Mouse (Mus musculus): ENCODE measurements around the gene Slc9a5. TPM values are rescaled to one million over a fixed set of nuclear protein-coding genes. Genes with fewer than 3 reads are reported as not detected.

Slc9a5 gene
- polyA plus RNA-seq, 1 experiment from 2014 or later: 2.9 TPM

DNA sequence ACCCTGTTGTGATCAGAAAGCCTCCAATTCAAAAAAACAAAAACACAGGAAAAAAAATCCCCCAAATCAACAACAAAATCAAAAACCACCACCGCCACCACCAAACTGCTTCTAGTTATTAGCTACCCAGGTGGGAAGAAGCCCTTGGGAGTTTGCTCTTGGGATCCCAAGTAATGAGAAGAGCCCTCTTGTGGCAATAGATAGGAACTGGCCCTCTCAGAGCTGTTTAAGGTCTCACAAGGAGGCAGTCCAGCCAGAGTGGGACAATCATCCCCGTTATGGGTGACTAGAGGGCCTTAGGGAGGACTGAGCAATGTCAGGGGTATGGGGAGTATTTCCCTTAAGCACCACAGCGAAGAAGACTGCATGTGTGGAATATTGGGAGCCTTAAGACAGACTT is 49.1 kb downstream of the Slc9a5 start:
- H3K9me3 ChIP-seq (replicated peaks): no peaks in the 10 kb centered on the region
- no peaks in the 10 kb centered on the region for H3K27me3 ChIP-seq
- no peaks in the 10 kb centered on the region for H3K36me3 ChIP-seq
- 0 out of 2 replicates have a peak, but pooled peaks cover 3% of the 10 kb centered on the region for H3K4me1 ChIP-seq
- ATAC-seq (replicated peaks; ENCODE audit: low FRiP score): no peak
- H3K9ac ChIP-seq: no peak overlapping the region
- WGBS: 26% methylated on average over 3 of the region's 3 CpGs
- no peak overlapping the region for H3K4me2 ChIP-seq
- H3K27ac ChIP-seq: no peak overlapping the region
- H3K4me3 ChIP-seq (replicated peaks): no peak overlapping the region

DNA sequence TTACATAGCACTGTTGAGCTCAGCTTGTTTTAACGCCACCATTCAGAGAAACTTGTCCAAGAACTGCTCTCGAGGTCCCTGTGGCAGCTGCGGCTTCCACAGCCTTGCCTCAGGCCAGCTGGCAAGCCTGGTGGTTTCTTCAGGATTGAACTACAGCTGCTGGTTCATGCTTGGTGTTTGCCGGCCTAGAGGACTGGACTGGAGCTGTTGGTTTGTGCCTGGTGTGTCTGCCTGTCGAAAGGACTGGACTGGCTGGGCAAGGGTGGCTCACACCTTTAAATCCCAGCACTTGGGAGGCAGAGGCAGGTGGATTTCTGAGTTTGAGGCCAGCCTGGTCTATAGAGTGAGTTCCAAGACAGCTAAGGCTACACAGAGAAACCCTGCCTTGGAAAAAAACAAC is 51.4 kb downstream of the Slc9a5 start:
- no peaks in the 10 kb centered on the region for H3K9me3 ChIP-seq (replicated peaks)
- H3K27ac ChIP-seq: no peak overlapping the region
- no peak for ATAC-seq (replicated peaks; ENCODE audit: low FRiP score)
- 0 out of 2 replicates have a peak, but pooled peaks cover 3% of the 10 kb centered on the region for H3K4me1 ChIP-seq
- H3K4me3 ChIP-seq (replicated peaks): no peak overlapping the region
- 90% methylated on average over 5 of the region's 5 CpGs for WGBS
- no peaks in the 10 kb centered on the region for H3K36me3 ChIP-seq
- H3K4me2 ChIP-seq: no peak overlapping the region
- no peaks in the 10 kb centered on the region for H3K27me3 ChIP-seq
- no peak overlapping the region for H3K9ac ChIP-seq

DNA sequence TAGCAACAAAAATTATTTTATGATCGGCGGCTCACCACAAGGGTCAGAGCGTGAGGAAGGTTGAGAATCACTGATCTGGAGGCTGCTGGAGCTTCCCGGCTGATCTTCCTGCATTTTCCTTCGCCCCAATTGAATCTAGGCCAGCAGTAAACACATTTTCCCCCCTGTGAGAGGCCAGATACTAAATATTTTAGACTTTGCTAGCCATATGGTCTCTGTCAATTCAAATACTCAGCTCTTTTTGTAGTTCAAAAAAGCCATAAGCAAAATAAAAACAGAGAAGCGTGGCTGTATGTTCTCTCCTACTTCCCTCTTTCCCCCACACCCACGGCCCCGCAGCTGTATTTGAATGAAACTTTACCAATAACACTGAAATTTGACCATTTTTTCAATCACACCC is 54.8 kb downstream of the Slc9a5 start:
- no peak for ATAC-seq (replicated peaks; ENCODE audit: low FRiP score)
- Histone ChIP-seq H3K9me3 (replicated peaks) (no peaks in the 10 kb centered on the region), H3K36me3 (no peaks in the 10 kb centered on the region), H3K4me2 (no peak overlapping the region), H3K9ac (no peak overlapping the region), H3K27me3 (no peaks in the 10 kb centered on the region), H3K4me3 (replicated peaks) (no peak overlapping the region), H3K27ac (0 out of 2 replicates have a peak overlapping the region, but pooled peaks have one; percentile 20), H3K4me1 (0 out of 2 replicates have a peak, but pooled peaks cover 6% of the 10 kb centered on the region)
- WGBS: 73% methylated on average over 8 of the region's 8 CpGs

DNA sequence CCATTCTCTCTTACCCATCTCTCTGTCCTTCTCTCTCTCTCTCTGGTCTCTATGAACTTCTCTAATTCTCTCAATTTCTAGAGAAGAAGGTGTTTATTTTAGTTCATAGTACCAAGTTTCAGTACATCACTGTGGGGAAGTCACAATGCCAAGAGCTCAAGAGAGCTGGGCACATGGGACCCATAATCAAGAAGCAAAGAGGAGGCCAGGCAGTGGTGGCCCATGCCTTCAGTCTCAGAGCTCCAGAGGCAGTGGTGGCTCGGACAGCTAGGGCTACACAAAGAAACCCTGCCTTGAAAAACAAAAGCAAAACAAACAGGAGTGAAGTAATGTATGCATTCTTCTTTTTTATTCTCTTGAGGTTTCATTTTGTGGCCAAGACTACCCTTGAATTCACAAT is 55.9 kb downstream of the Slc9a5 start:
- Histone ChIP-seq H3K9me3 (replicated peaks) (no peaks in the 10 kb centered on the region), H3K27ac (no peak overlapping the region), H3K9ac (no peak overlapping the region), H3K27me3 (no peaks in the 10 kb centered on the region), H3K4me3 (replicated peaks) (no peak overlapping the region), H3K36me3 (no peaks in the 10 kb centered on the region), H3K4me1 (0 out of 2 replicates have a peak, but pooled peaks cover 6% of the 10 kb centered on the region), H3K4me2 (no peak overlapping the region)
- 83% methylated on average over 1 of the region's 1 CpGs for WGBS
- ATAC-seq (replicated peaks; ENCODE audit: low FRiP score): no peak

DNA sequence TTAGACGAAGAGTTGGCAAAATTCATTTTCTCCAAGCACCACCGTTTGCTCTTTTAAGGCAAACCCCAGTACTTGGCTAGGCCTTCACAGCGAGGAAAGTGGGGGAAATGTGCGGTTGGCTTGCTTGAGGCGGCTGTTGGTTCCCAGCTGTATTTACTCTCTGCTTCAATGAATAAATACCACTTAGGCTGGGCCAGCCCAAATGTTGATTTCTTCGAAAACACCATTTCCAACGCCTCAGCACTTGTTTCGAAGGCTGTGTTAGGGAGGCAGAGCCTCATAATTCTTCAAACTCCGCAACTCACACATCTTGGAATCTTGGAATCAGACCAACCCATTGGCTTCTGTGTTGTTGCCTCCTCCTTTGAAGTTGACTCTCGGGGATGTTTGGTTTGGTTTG is 57.8 kb downstream of the Slc9a5 start:
- peak overlapping the region; percentile 39; the same call in 1 of the 2 replicates for H3K27ac ChIP-seq
- no peak overlapping the region for H3K4me3 ChIP-seq (replicated peaks)
- 0 out of 2 replicates have a peak, but pooled peaks cover 6% of the 10 kb centered on the region for H3K4me1 ChIP-seq
- H3K27me3 ChIP-seq: no peaks in the 10 kb centered on the region
- no peak for ATAC-seq (replicated peaks; ENCODE audit: low FRiP score)
- no peaks in the 10 kb centered on the region for H3K9me3 ChIP-seq (replicated peaks)
- WGBS: 61% methylated on average over 10 of the region's 10 CpGs
- no peak overlapping the region for H3K4me2 ChIP-seq
- no peaks in the 10 kb centered on the region for H3K36me3 ChIP-seq
- H3K9ac ChIP-seq: no peak overlapping the region

DNA sequence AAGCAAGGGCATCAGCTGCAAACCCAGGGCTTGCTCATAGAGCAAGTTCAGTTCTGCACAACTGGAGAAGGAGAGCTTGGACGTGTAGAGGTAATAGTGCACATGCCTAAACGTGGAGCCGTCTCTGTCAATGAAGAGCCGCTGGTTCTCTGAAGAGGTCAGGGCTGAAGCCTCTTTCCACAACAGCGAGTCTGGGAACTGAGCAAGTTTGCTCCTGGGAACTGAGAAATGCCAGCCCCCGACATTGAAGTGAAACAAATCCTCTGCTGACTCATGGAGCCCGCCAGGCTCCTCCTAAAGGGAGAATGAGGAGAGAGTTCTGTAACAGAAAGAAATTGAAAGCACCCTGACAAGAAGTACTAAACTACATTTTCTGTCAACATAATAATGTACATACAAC is 59.7 kb downstream of the Slc9a5 start:
- Histone ChIP-seq H3K4me1 (peaks cover 9% of the 10 kb centered on the region), H3K36me3 (no peaks in the 10 kb centered on the region), H3K4me3 (replicated peaks) (no peak overlapping the region), H3K9ac (no peak overlapping the region), H3K9me3 (replicated peaks) (no peaks in the 10 kb centered on the region), H3K27ac (no peak overlapping the region), H3K27me3 (peaks cover 15% of the 10 kb centered on the region), H3K4me2 (no peak overlapping the region)
- no peak for ATAC-seq (replicated peaks; ENCODE audit: low FRiP score)
- WGBS: 58% methylated on average over 7 of the region's 7 CpGs

DNA sequence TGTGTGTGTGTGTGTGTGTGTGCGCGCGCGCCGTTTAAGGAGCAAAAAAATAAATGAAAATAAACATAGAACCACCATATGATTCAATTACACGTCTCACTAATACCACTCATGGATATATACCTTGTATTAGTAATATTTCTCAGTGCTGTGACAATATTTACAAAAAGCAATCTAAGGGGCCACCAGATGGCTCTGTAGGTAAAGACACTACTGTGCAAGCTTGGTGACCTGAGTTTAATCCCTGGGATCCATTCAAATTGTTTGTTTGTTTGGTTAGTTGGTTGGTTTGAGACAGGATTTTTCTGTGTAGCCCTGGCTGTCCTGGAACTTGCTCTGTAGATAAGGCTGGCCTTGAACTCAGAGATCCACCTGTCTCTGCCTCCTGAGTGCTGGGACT is 61.3 kb downstream of the Slc9a5 start:
- no peaks in the 10 kb centered on the region for H3K36me3 ChIP-seq
- peaks cover 31% of the 10 kb centered on the region for H3K27me3 ChIP-seq
- peaks cover 15% of the 10 kb centered on the region for H3K4me1 ChIP-seq
- no peak overlapping the region for H3K4me3 ChIP-seq (replicated peaks)
- no peak overlapping the region for H3K4me2 ChIP-seq
- no peak overlapping the region for H3K9ac ChIP-seq
- 95% methylated on average over 6 of the region's 6 CpGs for WGBS
- no peaks in the 10 kb centered on the region for H3K9me3 ChIP-seq (replicated peaks)
- no peak overlapping the region for H3K27ac ChIP-seq
- ATAC-seq (replicated peaks; ENCODE audit: low FRiP score): no peak

DNA sequence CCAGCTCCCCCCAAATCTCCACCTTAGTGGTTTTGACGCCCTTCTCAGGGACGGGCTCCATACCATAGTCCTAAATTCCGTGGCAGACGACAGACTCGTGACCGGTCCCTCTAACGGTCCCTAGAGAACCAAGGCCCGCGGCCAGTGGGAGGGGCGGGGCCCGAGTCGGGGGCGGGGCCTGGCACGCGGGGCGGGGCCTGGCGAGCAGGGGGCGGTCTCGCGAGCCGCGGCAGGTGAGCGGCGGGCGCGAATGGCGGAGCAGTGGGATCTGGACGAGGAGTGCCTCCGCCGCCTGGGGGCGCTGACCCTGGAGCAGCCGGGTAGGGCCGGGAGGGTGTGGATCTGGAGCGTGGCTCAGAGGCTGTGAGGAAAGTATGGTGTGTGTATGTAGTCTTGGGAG is 64.7 kb downstream of the Slc9a5 start, which contains the start of the genes Kctd19 and Lrrc36:
Gene Kctd19, minus strand, starts transcription at position 112 of the 400 bp plus-strand sequence.
Gene Lrrc36, plus strand, starts transcription at position 181 of the 400 bp plus-strand sequence.
- Histone ChIP-seq H3K36me3 (no peaks in the 10 kb centered on the region), H3K27me3 (peaks cover 40% of the 10 kb centered on the region), H3K27ac (no peak within 1 kb of the TSS), H3K4me3 (replicated peaks) (peak within 1 kb of the TSS; percentile 39), H3K4me1 (peaks cover 9% of the 10 kb centered on the region), H3K4me2 (peak within 1 kb of the TSS; percentile 77), H3K9ac (0 out of 2 replicates have a peak within 1 kb of the TSS, but pooled peaks have one; percentile 3), H3K9me3 (replicated peaks) (no peaks in the 10 kb centered on the region)
- ATAC-seq (replicated peaks; ENCODE audit: low FRiP score): peak; percentile 69
- 1% methylated on average over 34 of the region's 34 CpGs for WGBS

DNA sequence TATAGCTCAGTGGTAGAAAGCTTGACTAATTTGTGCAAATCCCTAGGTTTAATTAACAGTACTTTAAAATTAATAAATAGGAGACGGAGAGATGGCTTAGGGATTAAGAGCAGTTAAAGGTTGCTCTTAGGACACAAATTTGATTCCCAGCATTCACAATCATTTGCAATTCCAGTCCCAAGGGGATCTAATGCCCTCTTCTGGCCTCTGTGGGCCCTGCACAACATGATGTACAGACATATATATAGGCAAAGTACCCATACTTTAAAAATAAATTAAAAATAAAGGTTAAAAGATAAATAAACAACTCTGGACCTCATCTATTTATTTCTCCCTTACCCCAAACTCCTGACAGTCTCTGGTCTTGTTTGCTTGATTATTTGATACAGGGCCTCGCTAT is 70.3 kb downstream of the Slc9a5 start:
- Histone ChIP-seq H3K4me3 (replicated peaks) (no peak overlapping the region), H3K4me2 (no peak overlapping the region), H3K27ac (no peak overlapping the region), H3K9me3 (replicated peaks) (no peaks in the 10 kb centered on the region), H3K4me1 (no peaks in the 10 kb centered on the region), H3K36me3 (no peaks in the 10 kb centered on the region), H3K9ac (no peak overlapping the region), H3K27me3 (peaks cover 18% of the 10 kb centered on the region)
- WGBS: 90% methylated on average over 2 of the region's 2 CpGs
- ATAC-seq (replicated peaks; ENCODE audit: low FRiP score): no peak

MicroRNAs within 50 kb of the gene (microRNA counts, 519-probe panel; counts per million panel counts)
- 1,351 counts per million, percentile 6 among the panel's probes with 10 or more counts for microRNA mmu-miR-328

Small RNA genes lying within 50 kb of the gene (microRNA-seq; reads per million reads assigned to microRNA genes)
- gene Gm27320 (not detected), gene Mir328 (167 reads per million, percentile 63 among the genes with 10 or more reads in this experiment)

Other genes starting within 250 kb of the Slc9a5 start
- gene Ces4a, start 217.0 kb upstream of the Slc9a5 start, polyA plus RNA-seq (2015; fragmentation: Nextera tagmentation; extraction: Ambion mirVana): not detected in 2 replicates
- 67.7 and 73.2 TPM in 2 replicates for gene Cbfb, start 178.2 kb upstream of the Slc9a5 start, polyA plus RNA-seq (2015; fragmentation: Nextera tagmentation; extraction: Ambion mirVana)
- gene D230025D16Rik, start 123.7 kb upstream of the Slc9a5 start, polyA plus RNA-seq (2015; fragmentation: Nextera tagmentation; extraction: Ambion mirVana): 23.8 and 25.2 TPM in 2 replicates
- 9.6 and 13.5 TPM in 2 replicates for gene B3gnt9, start 93.7 kb upstream of the Slc9a5 start, polyA plus RNA-seq (2015; fragmentation: Nextera tagmentation; extraction: Ambion mirVana)
- 20.0 and 24.2 TPM in 2 replicates for gene Tradd, start 84.2 kb upstream of the Slc9a5 start, polyA plus RNA-seq (2015; fragmentation: Nextera tagmentation; extraction: Ambion mirVana)
- gene Fbxl8, start 84.2 kb upstream of the Slc9a5 start, polyA plus RNA-seq (2015; fragmentation: Nextera tagmentation; extraction: Ambion mirVana): 2.3 and 2.7 TPM in 2 replicates
- 0.12 and 0.13 TPM in 2 replicates for gene Hsf4, start 79.0 kb upstream of the Slc9a5 start, polyA plus RNA-seq (2015; fragmentation: Nextera tagmentation; extraction: Ambion mirVana)
- gene Nol3, start 72.7 kb upstream of the Slc9a5 start, polyA plus RNA-seq (2015; fragmentation: Nextera tagmentation; extraction: Ambion mirVana): 0.84 and 1.1 TPM in 2 replicates
- gene 4931428F04Rik, start 59.0 kb upstream of the Slc9a5 start, polyA plus RNA-seq (2015; fragmentation: Nextera tagmentation; extraction: Ambion mirVana): 10.6 and 12.6 TPM in 2 replicates
- 21.6 and 25.4 TPM in 2 replicates for gene Exoc3l, start 52.7 kb upstream of the Slc9a5 start, polyA plus RNA-seq (2015; fragmentation: Nextera tagmentation; extraction: Ambion mirVana)
- 88.8 and 103 TPM in 2 replicates for gene E2f4, start 51.2 kb upstream of the Slc9a5 start, polyA plus RNA-seq (2015; fragmentation: Nextera tagmentation; extraction: Ambion mirVana)
- gene Elmo3, start 43.2 kb upstream of the Slc9a5 start, polyA plus RNA-seq (2015; fragmentation: Nextera tagmentation; extraction: Ambion mirVana): 10.6 and 11.5 TPM in 2 replicates
- 2.2 and 2.6 TPM in 2 replicates for gene Lrrc29, start 22.6 kb upstream of the Slc9a5 start, polyA plus RNA-seq (2015; fragmentation: Nextera tagmentation; extraction: Ambion mirVana)
- 119 and 125 TPM in 2 replicates for gene Tmem208, start 22.5 kb upstream of the Slc9a5 start, polyA plus RNA-seq (2015; fragmentation: Nextera tagmentation; extraction: Ambion mirVana)
- gene Fhod1, start 890 bp upstream of the Slc9a5 start, polyA plus RNA-seq (2015; fragmentation: Nextera tagmentation; extraction: Ambion mirVana): 3.5 TPM in 2 replicates
- gene Plekhg4, start 24.4 kb downstream of the Slc9a5 start, polyA plus RNA-seq (2015; fragmentation: Nextera tagmentation; extraction: Ambion mirVana): 0.39 and 0.50 TPM in 2 replicates
- not detected in 2 replicates for gene Kctd19, start 64.7 kb downstream of the Slc9a5 start, polyA plus RNA-seq (2015; fragmentation: Nextera tagmentation; extraction: Ambion mirVana)
- 0.18 and 0.22 TPM in 2 replicates for gene Lrrc36, start 64.7 kb downstream of the Slc9a5 start, polyA plus RNA-seq (2015; fragmentation: Nextera tagmentation; extraction: Ambion mirVana)
- 30.7 and 38.3 TPM in 2 replicates for gene Tppp3, start 122.7 kb downstream of the Slc9a5 start, polyA plus RNA-seq (2015; fragmentation: Nextera tagmentation; extraction: Ambion mirVana)
- 39.2 and 43.7 TPM in 2 replicates for gene Zdhhc1, start 148.1 kb downstream of the Slc9a5 start, polyA plus RNA-seq (2015; fragmentation: Nextera tagmentation; extraction: Ambion mirVana)
- 30.0 and 35.6 TPM in 2 replicates for gene Hsd11b2, start 169.9 kb downstream of the Slc9a5 start, polyA plus RNA-seq (2015; fragmentation: Nextera tagmentation; extraction: Ambion mirVana)
- gene Atp6v0d1, start 217.2 kb downstream of the Slc9a5 start, polyA plus RNA-seq (2015; fragmentation: Nextera tagmentation; extraction: Ambion mirVana): 85.8 and 88.3 TPM in 2 replicates